Mouse (Mus musculus): ENCODE measurements at regions not wholly inside any gene's neighbourhood (a gene's known extent, or its start where the extent isn't known, plus 50 kb on each side); places are given as distances from the start of the nearest gene placed in this dataset.

DNA sequence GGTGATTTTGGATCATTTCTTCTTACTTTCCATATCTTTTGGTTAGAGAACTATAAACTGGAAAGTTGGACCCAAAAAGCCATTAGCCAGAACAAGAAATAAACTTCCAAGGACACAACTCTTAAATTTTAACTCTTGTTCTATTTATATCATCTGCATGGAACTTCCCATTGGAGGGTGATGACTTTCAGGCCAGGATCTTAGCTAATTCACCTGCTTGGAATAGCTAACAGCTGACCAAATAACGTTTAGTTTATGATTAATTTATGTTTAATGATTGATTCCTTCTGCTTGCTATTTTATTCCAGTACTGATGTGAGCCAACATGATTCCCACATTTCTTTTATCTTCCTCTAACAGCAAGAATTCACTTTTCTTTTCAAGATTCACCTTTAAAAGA lies 119.7 kb downstream of the Alg10b start:
- TF ChIP-seq POLR2A (IDR thresholded peaks at IDR 0.05; ENCODE audit: low read depth, low read length): no peak
- no peak for TF ChIP-seq CTCF (conservative IDR thresholded peaks at IDR 0.05 in 1 of 2, IDR thresholded peaks at IDR 0.05 in 1 of 2; ENCODE audit: low read depth in 2 of 2, low read length in 2 of 2)
- TF ChIP-seq CHD1 (IDR thresholded peaks at IDR 0.05; ENCODE audit: low read depth, low read length): no peak
- no peak for TF ChIP-seq MAX (IDR thresholded peaks at IDR 0.05; ENCODE audit: low read length)
- no peak for TF ChIP-seq EP300 (IDR thresholded peaks at IDR 0.05; ENCODE audit: low read length)

Measured in CH12.LX (cell line).